21 mouse cellular contexts compared by ENCODE assay signal in genomic region chr2:4781641-4782040, GRCm38 (mm10).
A peak's percentile ranks its signal among the peaks of the same experiment; 100 is the strongest.
DNase-seq lines count a peak whose midpoint lies in the region; ATAC-seq and TF ChIP-seq lines count a peak whose summit lies in the region.
"Had no signal": no experiment of that assay in that cellular context is flagged by ENCODE, and none has a peak within 500 bp of the region (broad histone marks: within the 10 kb centered on the region; RNA-seq: fewer than 3 reads in every experiment).

No protein-coding gene starts in this region.

- dilution Hi-C loops in CH12.LX (cut with MboI; ENCODE audit: extremely low pct_ligation_motif_present, extremely low pct_unique_long_range_greater_than_20kb, low sequenced_read_pairs) = no loop called here

- DNase-seq in heart, embryonic 10.5 days (ENCODE audit: low spot score) = peak; percentile 66
- no peak for DNase-seq in heart, postnatal 10 days
- no peak for DNase-seq in midbrain, embryonic 10.5 days (ENCODE audit: low spot score)
- DNase-seq in midbrain, postnatal 0 days (ENCODE audit: low spot score) = no peak
- peak; percentile 21 for DNase-seq in CH12.LX (ENCODE audit: extremely low read depth)
- no peak for DNase-seq in cerebellum, postnatal 36 days
- DNase-seq: adrenal gland, adult 2 months; adrenal gland, postnatal 10 days; adrenal gland, postnatal 25 days; B cell, adult 2 months; cerebellum, adult 11 months; cerebellum, adult 18-20 months; cerebellum, adult 8-10 months; cerebellum, adult 9-11 months; cerebellum, postnatal 14 days; forebrain, postnatal 0 days had no signal

- no peak overlapping the region for H3K4me2 ChIP-seq in midbrain, postnatal 0 days (ENCODE audit: low read depth, low read length, poor library complexity, severe bottlenecking)
- H3K4me2 ChIP-seq in CH12.LX (ENCODE audit: insufficient read depth, low read depth, poor library complexity, severe bottlenecking) = no peak overlapping the region
- H3K4me2 ChIP-seq: embryonic facial prominence, embryonic 12.5 days; forebrain, embryonic 13.5 days; forebrain, embryonic 15.5 days had no signal

- 79% methylated on average over 3 of the region's 3 CpGs for WGBS in heart, embryonic 10.5 days
- 81% methylated on average over 3 of the region's 3 CpGs for WGBS in midbrain, embryonic 10.5 days
- WGBS in midbrain, postnatal 0 days = 90% methylated on average over 3 of the region's 3 CpGs

- no peak for TF ChIP-seq RAD21 in CH12.LX (IDR thresholded peaks at IDR 0.05; ENCODE audit: low read depth, low read length)

- no peaks in the 10 kb centered on the region for H3K27me3 ChIP-seq in heart, embryonic 10.5 days (ENCODE audit: insufficient read depth, poor library complexity, severe bottlenecking)
- H3K27me3 ChIP-seq in midbrain, embryonic 10.5 days (ENCODE audit: low read depth, poor library complexity, severe bottlenecking) = peaks cover 55% of the 10 kb centered on the region
- no peaks in the 10 kb centered on the region for H3K27me3 ChIP-seq in midbrain, postnatal 0 days (ENCODE audit: insufficient read depth, low read length)
- H3K27me3 ChIP-seq in CH12.LX (replicated peaks) = no peaks in the 10 kb centered on the region
- H3K27me3 ChIP-seq: embryonic facial prominence, embryonic 12.5 days; forebrain, embryonic 13.5 days; forebrain, embryonic 15.5 days had no signal

- H3K79me2 ChIP-seq in CH12.LX (replicated peaks; ENCODE audit: control insufficient read depth, extremely low read depth, insufficient read depth, poor library complexity, severe bottlenecking) = no peaks in the 10 kb centered on the region

- H3K9me3 ChIP-seq in heart, embryonic 10.5 days = no peaks in the 10 kb centered on the region
- no peaks in the 10 kb centered on the region for H3K9me3 ChIP-seq in midbrain, embryonic 10.5 days (replicated peaks)
- H3K9me3 ChIP-seq in midbrain, postnatal 0 days (ENCODE audit: low read length) = no peaks in the 10 kb centered on the region
- H3K9me3 ChIP-seq in CH12.LX (replicated peaks; ENCODE audit: low read length) = no peaks in the 10 kb centered on the region
- H3K9me3 ChIP-seq: embryonic facial prominence, embryonic 10.5 days; embryonic facial prominence, embryonic 12.5 days; forebrain, embryonic 13.5 days; forebrain, embryonic 15.5 days had no signal

- intact Hi-C loops in heart, postnatal 10 days (cut with DNase I) = no loop called here

- in situ Hi-C loops in CH12.LX (cut with MboI; ENCODE audit: low pct_ligation_motif_present, low pct_unique_long_range_greater_than_20kb, low sequenced_read_pairs) = no loop called here

- no peak for ATAC-seq in midbrain, postnatal 0 days (ENCODE audit: low FRiP score)
- ATAC-seq: CD4-positive, CD25-positive, alpha-beta regulatory T cell, adult 4 months; forebrain, embryonic 13.5 days; forebrain, embryonic 15.5 days; forebrain, postnatal 0 days had no signal

- H3K4me3 ChIP-seq in heart, embryonic 10.5 days = no peak overlapping the region
- no peak overlapping the region for H3K4me3 ChIP-seq in midbrain, embryonic 10.5 days
- H3K4me3 ChIP-seq in midbrain, postnatal 0 days (ENCODE audit: low read depth, low read length) = no peak overlapping the region
- no peak overlapping the region for H3K4me3 ChIP-seq in CH12.LX (replicated peaks in 1 of 3; ENCODE audit: low read depth in 2 of 3, low read length in 2 of 3, poor library complexity in 1 of 3)
- H3K4me3 ChIP-seq: embryonic facial prominence, embryonic 10.5 days; embryonic facial prominence, embryonic 12.5 days; forebrain, embryonic 13.5 days; forebrain, embryonic 15.5 days had no signal

- no peak overlapping the region for H3K27ac ChIP-seq in heart, embryonic 10.5 days
- 0 out of 2 replicates have a peak overlapping the region, but pooled peaks have one; percentile 17 for H3K27ac ChIP-seq in midbrain, embryonic 10.5 days (replicated peaks)
- H3K27ac ChIP-seq in midbrain, postnatal 0 days (ENCODE audit: low read depth, low read length) = no peak overlapping the region
- H3K27ac ChIP-seq in CH12.LX (ENCODE audit: insufficient read depth, low read depth) = no peak overlapping the region
- H3K27ac ChIP-seq: embryonic facial prominence, embryonic 10.5 days; embryonic facial prominence, embryonic 12.5 days; forebrain, embryonic 13.5 days; forebrain, embryonic 15.5 days had no signal

- TF ChIP-seq CTCF in midbrain, postnatal 0 days (IDR thresholded peaks at IDR 0.05) = no peak
- TF ChIP-seq CTCF in CH12.LX (conservative IDR thresholded peaks at IDR 0.05 in 1 of 2, IDR thresholded peaks at IDR 0.05 in 1 of 2; ENCODE audit: low read depth in 2 of 2, low read length in 2 of 2) = no peak

- TF ChIP-seq EP300 in CH12.LX (IDR thresholded peaks at IDR 0.05; ENCODE audit: low read length) = no peak

- no peaks in the 10 kb centered on the region for H3K36me3 ChIP-seq in heart, embryonic 10.5 days
- no peaks in the 10 kb centered on the region for H3K36me3 ChIP-seq in midbrain, embryonic 10.5 days
- H3K36me3 ChIP-seq in midbrain, postnatal 0 days (ENCODE audit: insufficient read depth, low read length) = no peaks in the 10 kb centered on the region
- no peaks in the 10 kb centered on the region for H3K36me3 ChIP-seq in CH12.LX (replicated peaks in 1 of 2; ENCODE audit: control insufficient read depth in 1 of 2, insufficient read depth in 1 of 2, low read length in 1 of 2)
- H3K36me3 ChIP-seq: embryonic facial prominence, embryonic 10.5 days; embryonic facial prominence, embryonic 12.5 days; forebrain, embryonic 15.5 days had no signal

- H3K9ac ChIP-seq in midbrain, postnatal 0 days (replicated peaks; ENCODE audit: low read length, poor library complexity, severe bottlenecking) = no peak overlapping the region
- no peak overlapping the region for H3K9ac ChIP-seq in CH12.LX (ENCODE audit: insufficient read depth, low read depth)
- H3K9ac ChIP-seq: embryonic facial prominence, embryonic 12.5 days; forebrain, embryonic 13.5 days; forebrain, embryonic 15.5 days; forebrain, postnatal 0 days had no signal

- no peak for TF ChIP-seq POLR2A in CH12.LX (IDR thresholded peaks at IDR 0.05; ENCODE audit: low read depth, low read length)

- H3K4me1 ChIP-seq in heart, embryonic 10.5 days = 0 out of 2 replicates have a peak, but pooled peaks cover 4% of the 10 kb centered on the region
- H3K4me1 ChIP-seq in midbrain, embryonic 10.5 days = peaks cover 31% of the 10 kb centered on the region
- H3K4me1 ChIP-seq in midbrain, postnatal 0 days (ENCODE audit: insufficient read depth, low read length) = no peaks in the 10 kb centered on the region
- peaks cover 3 to 31% of the 10 kb centered on the region in 2 experiments; a peak in 3 of 4 replicates for H3K4me1 ChIP-seq in CH12.LX (ENCODE audit: control insufficient read depth in 1 of 2, insufficient read depth in 2 of 2)
- H3K4me1 ChIP-seq: embryonic facial prominence, embryonic 12.5 days; forebrain, embryonic 15.5 days had no signal

TF ChIP-seq in CH12.LX, 34 proteins besides CTCF, POLR2A, EP300 and RAD21:
- TF ChIP-seq JUND (conservative IDR thresholded peaks at IDR 0.05; ENCODE audit: low read depth, low read length) (no peak), TBP (conservative IDR thresholded peaks at IDR 0.05; ENCODE audit: low read depth, low read length) (no peak), NELFE (IDR thresholded peaks at IDR 0.05; ENCODE audit: low read depth, low read length) (no peak), RCOR1 (conservative IDR thresholded peaks at IDR 0.05; ENCODE audit: low read depth, low read length) (no peak), ZNF384 (IDR thresholded peaks at IDR 0.05; ENCODE audit: low read depth, low read length) (no peak)

Comparison
In these comparisons a context has a peak if more than half of its experiments do, and no peak if none do; other contexts are left out.
1. DNase-seq: peak in heart, embryonic 10.5 days (single experiment) and CH12.LX (single experiment); none in heart, postnatal 10 days (0 of 2), midbrain, embryonic 10.5 days (single experiment), midbrain, postnatal 0 days (single experiment) and cerebellum, postnatal 36 days (0 of 2).